Mouse (Mus musculus) limb, embryonic 14.5 days (tissue): ENCODE measurements around the gene Spata21. TPM values are rescaled to one million over a fixed set of nuclear protein-coding genes. Genes with fewer than 3 reads are reported as not detected.

Experiments
- ATAC-seq: fragments of 200-750 bp; cut with Nextera tagmentation; 2 replicates; pipeline ENCODE4 v1.8.0; 2017; ENCODE audit warnings: low read depth, moderate number of reproducible peaks, moderate TSS enrichment; ENCODE audit not compliant: low FRiP score
- DNase-seq: peaks from one replicate; pipeline ENCODE4 v3.0.0-alpha.2; 2015; ENCODE audit warnings: low spot score
- H3K27ac ChIP-seq: fragments of 300-500 bp; sonication (generic); replicated peaks from 2 replicates; pipeline ENCODE4 v1.5.1; 2014; ENCODE audit warnings: low read depth, mild to moderate bottlenecking, low read length, moderate library complexity, mixed read lengths
- H3K27me3 ChIP-seq: fragments of 300-500 bp; sonication (generic); 2 replicates; pipeline ENCODE4 v1.6.1; 2014; ENCODE audit warnings: low read length, mixed read lengths; ENCODE audit not compliant: control insufficient read depth, insufficient read depth
- H3K36me3 ChIP-seq: fragments of 300-500 bp; sonication (generic); 2 replicates; pipeline ENCODE4 v1.6.1; 2014; ENCODE audit warnings: mild to moderate bottlenecking, low read length, moderate library complexity, mixed read lengths; ENCODE audit not compliant: control insufficient read depth, insufficient read depth
- H3K4me1 ChIP-seq: fragments of 300-500 bp; sonication (generic); 2 replicates; pipeline ENCODE4 v1.6.1; 2014; ENCODE audit warnings: antibody characterized with exemption, low read length, mixed read lengths; ENCODE audit not compliant: control insufficient read depth, insufficient read depth
- H3K4me2 ChIP-seq: fragments of 300-500 bp; sonication (generic); replicated peaks from 2 replicates; pipeline ENCODE4 v1.6.1; 2014; ENCODE audit warnings: low read depth, mild to moderate bottlenecking, low read length, moderate library complexity; ENCODE audit not compliant: severe bottlenecking
- H3K4me3 ChIP-seq: fragments of 300-500 bp; sonication (generic); replicated peaks from 2 replicates; pipeline ENCODE4 v1.5.1; 2014; ENCODE audit warnings: low read length
- H3K9ac ChIP-seq: fragments of 300-500 bp; sonication (generic); 2 replicates; pipeline ENCODE4 v1.6.1; 2014; ENCODE audit warnings: mild to moderate bottlenecking, low read depth, low read length, moderate library complexity; ENCODE audit not compliant: severe bottlenecking
- H3K9me3 ChIP-seq: fragments of 300-500 bp; sonication (generic); 2 replicates; pipeline ENCODE4 v1.6.1; 2016; ENCODE audit warnings: low read length; ENCODE audit not compliant: control insufficient read depth
- POLR2A ChIP-seq: fragments of 200-500 bp; IDR thresholded peaks from 2 replicates; pipeline ENCODE4 v1.8.0; 2012; ENCODE audit warnings: inconsistent platforms, mild to moderate bottlenecking, moderate library complexity, borderline replicate concordance; ENCODE audit not compliant: insufficient read depth, insufficient read length; ENCODE audit errors: extremely low read depth
- WGBS: fragments of 180-500 bp; shearing (Covaris S2); extraction: QIAGEN DNeasy Blood & Tissue Kit; methylation state at CpG from one replicate; pipeline ENCODE4 v1.1.7; 2014; 5-methylcytosine and 5-hydroxymethylcytosine counted together
- polyA plus RNA-seq, 2 experiments: library from polyadenylated mRNA; depleted of rRNA in 1 of 2; stranded (reverse) in 1 of 2; unstranded in 1 of 2; fragments of >200 nt; fragmentation: Nextera tagmentation in 1 of 2; extraction: Ambion mirVana in 1 of 2; gene quantifications; 2 replicates each; pipeline versions ENCODE4 v1.2.1 to v1.2.3; 2012 to 2014

Gene Spata21
- polyA plus RNA-seq, 2 experiments = 0.04 to 0.43 TPM

GRCm38 (mm10) chr4:141086862-141087261 lies 1.3 kb upstream of the Spata21 start:
- H3K9ac ChIP-seq = no peak overlapping the region
- H3K27ac ChIP-seq = no peak overlapping the region
- DNase-seq (no peak), ATAC-seq (no peak)
- no peaks in the 10 kb centered on the region for H3K4me1 ChIP-seq
- H3K4me2 ChIP-seq = no peak overlapping the region
- no peaks in the 10 kb centered on the region for H3K27me3 ChIP-seq
- no peak overlapping the region for H3K4me3 ChIP-seq
- 61% methylated on average over 10 of the region's 10 CpGs for WGBS
- H3K36me3 ChIP-seq = no peaks in the 10 kb centered on the region
- TF ChIP-seq POLR2A = no peak
- H3K9me3 ChIP-seq = no peaks in the 10 kb centered on the region

DNA sequence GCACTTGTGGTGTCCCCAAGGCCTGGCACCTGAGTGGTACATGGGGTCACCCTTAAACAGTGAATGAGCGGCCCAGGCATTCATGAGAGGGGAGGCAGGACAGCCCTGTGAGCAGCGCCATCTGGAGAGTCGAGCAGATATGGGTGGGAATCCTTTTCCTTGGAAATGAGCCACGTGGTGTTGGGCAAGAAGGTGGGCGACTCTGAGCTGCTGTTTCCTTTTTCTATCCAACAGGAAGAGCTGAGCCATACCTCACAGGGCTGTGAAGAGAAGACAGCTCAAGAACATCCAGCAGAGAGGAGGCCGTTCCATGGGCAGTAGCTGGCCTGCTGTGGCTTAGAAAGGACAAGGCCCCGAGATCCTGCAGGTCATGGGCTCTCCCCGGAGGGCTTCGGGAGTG lies 581 bp downstream of the Spata21 start:
- ATAC-seq (no peak), DNase-seq (no peak)
- Histone ChIP-seq H3K27me3 (no peaks in the 10 kb centered on the region), H3K36me3 (no peaks in the 10 kb centered on the region), H3K4me3 (no peak overlapping the region), H3K9me3 (no peaks in the 10 kb centered on the region), H3K27ac (no peak overlapping the region), H3K4me1 (no peaks in the 10 kb centered on the region), H3K4me2 (no peak overlapping the region), H3K9ac (no peak overlapping the region)
- 77% methylated on average over 9 of the region's 9 CpGs for WGBS
- no peak for TF ChIP-seq POLR2A

GRCm38 (mm10) chr4:141095016-141095415 lies 6.9 kb downstream of the Spata21 start:
- TF ChIP-seq POLR2A = no peak
- H3K27ac ChIP-seq = no peak overlapping the region
- DNase-seq (no peak), ATAC-seq (no peak)
- H3K9ac ChIP-seq = no peak overlapping the region
- no peaks in the 10 kb centered on the region for H3K9me3 ChIP-seq
- H3K36me3 ChIP-seq = no peaks in the 10 kb centered on the region
- no peaks in the 10 kb centered on the region for H3K4me1 ChIP-seq
- no peak overlapping the region for H3K4me3 ChIP-seq
- no peaks in the 10 kb centered on the region for H3K27me3 ChIP-seq
- WGBS = 70% methylated on average over 10 of the region's 10 CpGs
- no peak overlapping the region for H3K4me2 ChIP-seq

GRCm38 (mm10) chr4:141096710-141097109 lies 8.6 kb downstream of the Spata21 start:
- H3K9me3 ChIP-seq = no peaks in the 10 kb centered on the region
- DNase-seq = no peak
- H3K27me3 ChIP-seq = no peaks in the 10 kb centered on the region
- H3K4me2 ChIP-seq = no peak overlapping the region
- WGBS = 29% methylated on average over 9 of the region's 9 CpGs
- no peak overlapping the region for H3K4me3 ChIP-seq
- H3K4me1 ChIP-seq = no peaks in the 10 kb centered on the region
- TF ChIP-seq POLR2A = no peak
- H3K27ac ChIP-seq = no peak overlapping the region
- ATAC-seq = no peak
- H3K9ac ChIP-seq = no peak overlapping the region
- H3K36me3 ChIP-seq = no peaks in the 10 kb centered on the region

GRCm38 (mm10) chr4:141098935-141099334 lies 10.8 kb downstream of the Spata21 start:
- Histone ChIP-seq H3K9me3 (no peaks in the 10 kb centered on the region), H3K36me3 (no peaks in the 10 kb centered on the region), H3K4me1 (no peaks in the 10 kb centered on the region), H3K4me2 (no peak overlapping the region), H3K9ac (no peak overlapping the region), H3K27me3 (no peaks in the 10 kb centered on the region), H3K4me3 (no peak overlapping the region), H3K27ac (no peak overlapping the region)
- ATAC-seq = no peak
- WGBS = 70% methylated on average over 4 of the region's 4 CpGs
- TF ChIP-seq POLR2A = no peak
- no peak for DNase-seq

GRCm38 (mm10) chr4:141099956-141100355 lies 11.8 kb downstream of the Spata21 start:
- Histone ChIP-seq H3K4me2 (no peak overlapping the region), H3K4me3 (no peak overlapping the region), H3K9ac (no peak overlapping the region), H3K9me3 (no peaks in the 10 kb centered on the region), H3K27ac (no peak overlapping the region), H3K4me1 (no peaks in the 10 kb centered on the region), H3K36me3 (no peaks in the 10 kb centered on the region), H3K27me3 (no peaks in the 10 kb centered on the region)
- no peak for TF ChIP-seq POLR2A
- no peak for ATAC-seq
- no peak for DNase-seq
- WGBS = 73% methylated on average over 5 of the region's 5 CpGs
